Mouse (Mus musculus) spleen, adult 2 months (tissue): ENCODE measurements around the gene Drg1. TPM values are rescaled to one million over a fixed set of nuclear protein-coding genes. Genes with fewer than 3 reads are reported as not detected.

Source experiments
- DNase-seq, 2 experiments: peaks; one replicate each; pipeline versions ENCODE4 v3.0.0 to v3.0.0-alpha.2; 2012 to 2021; ENCODE audit warnings: low spot score in 2 of 2, low read depth in 1 of 2
- H3K27ac ChIP-seq: fragments of 200-500 bp; 2 replicates; pipeline ENCODE4 v1.5.1; 2012; ENCODE audit warnings: low read length, inconsistent platforms; ENCODE audit not compliant: insufficient read depth
- H3K27me3 ChIP-seq: fragments of 200-500 bp; 2 replicates; pipeline ENCODE4 v1.6.1; 2012; ENCODE audit warnings: mild to moderate bottlenecking, moderate library complexity, low read length, inconsistent platforms; ENCODE audit not compliant: control insufficient read depth, insufficient read depth
- H3K36me3 ChIP-seq: fragments of 200-500 bp; 2 replicates; pipeline ENCODE4 v1.6.1; 2012; ENCODE audit warnings: mild to moderate bottlenecking, low read length, inconsistent platforms; ENCODE audit not compliant: control insufficient read depth, insufficient read depth
- H3K4me1 ChIP-seq: fragments of 200-500 bp; 2 replicates; pipeline ENCODE4 v1.6.1; 2011; ENCODE audit warnings: inconsistent platforms; ENCODE audit not compliant: control insufficient read depth, insufficient read depth, insufficient read length
- H3K4me3 ChIP-seq: fragments of 200-500 bp; 2 replicates; pipeline ENCODE4 v1.5.1; 2011; ENCODE audit warnings: mild to moderate bottlenecking, inconsistent platforms; ENCODE audit not compliant: insufficient read depth, insufficient read length; ENCODE audit errors: extremely low read depth
- CTCF ChIP-seq: fragments of 200-500 bp; IDR thresholded peaks from 2 replicates; pipeline ENCODE4 v1.5.1; 2011; ENCODE audit warnings: mild to moderate bottlenecking, inconsistent platforms; ENCODE audit not compliant: insufficient read depth, insufficient read length, insufficient replicate concordance; ENCODE audit errors: extremely low read depth
- POLR2A ChIP-seq: fragments of 200-500 bp; IDR thresholded peaks from 2 replicates; pipeline ENCODE4 v1.6.1; 2011; ENCODE audit warnings: low read depth, low read length, inconsistent platforms
- WGBS: fragments of 180-500 bp; shearing (Covaris S2); methylation state at CpG from one replicate; pipeline ENCODE4 v1.1.7; 2018; 5-methylcytosine and 5-hydroxymethylcytosine counted together
- polyA plus RNA-seq: library from polyadenylated mRNA; depleted of rRNA; stranded (reverse); fragments of >200 nt; gene quantifications from 2 replicates; pipeline ENCODE4 v1.2.3, GENCODE M21; 2012

The Drg1 gene
- polyA plus RNA-seq, 1 experiment, result 11.1 TPM

DNA sequence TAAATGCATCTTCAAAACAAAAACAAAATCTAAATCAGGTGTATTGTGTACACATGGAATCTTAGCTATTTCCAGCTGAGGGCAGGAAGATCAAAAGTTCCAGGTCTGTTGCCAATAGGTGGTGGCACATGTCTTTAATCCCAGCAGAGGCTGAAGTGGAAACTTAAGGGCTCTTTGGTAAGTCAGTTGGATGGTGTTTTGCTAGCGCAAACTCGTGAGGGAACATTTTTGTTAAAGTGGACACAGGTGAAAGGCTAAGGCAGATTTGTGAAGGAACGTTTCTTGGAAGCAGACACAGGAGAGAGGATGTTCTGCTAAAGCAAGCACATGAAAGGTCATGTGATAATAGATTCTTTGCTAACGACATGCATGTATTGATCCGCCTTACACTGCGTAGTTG, 17.4 kb upstream of the Drg1 start:
- Histone ChIP-seq H3K4me3 (no peak overlapping the region), H3K27me3 (no peaks in the 10 kb centered on the region), H3K36me3 (no peaks in the 10 kb centered on the region), H3K4me1 (no peaks in the 10 kb centered on the region), H3K27ac (no peak overlapping the region)
- DNase-seq, result no peak
- no peak for TF ChIP-seq POLR2A
- no peak for TF ChIP-seq CTCF
- WGBS, result 94% methylated on average over 6 of the region's 6 CpGs

- WGBS, result 87% methylated on average over 6 of the region's 6 CpGs
- no peaks in the 10 kb centered on the region for H3K36me3 ChIP-seq
- H3K4me3 ChIP-seq, result no peak overlapping the region
- no peaks in the 10 kb centered on the region for H3K4me1 ChIP-seq
- no peak for TF ChIP-seq CTCF
- TF ChIP-seq POLR2A, result no peak
- no peak overlapping the region for H3K27ac ChIP-seq
- H3K27me3 ChIP-seq, result no peaks in the 10 kb centered on the region
- no peak for DNase-seq
These were observed 16.7 kb upstream of the Drg1 start for GRCm38 (mm10) chr11:3282887-3283286.

- Histone ChIP-seq H3K4me1 (no peaks in the 10 kb centered on the region), H3K4me3 (no peak overlapping the region), H3K36me3 (no peaks in the 10 kb centered on the region), H3K27ac (no peak overlapping the region), H3K27me3 (no peaks in the 10 kb centered on the region)
- TF ChIP-seq CTCF (no peak), POLR2A (no peak)
- no peak for DNase-seq
- WGBS, result 80% methylated on average over 2 of the region's 2 CpGs
These were observed 13.5 kb upstream of the Drg1 start for GRCm38 (mm10) chr11:3279729-3280128.

- no peak for TF ChIP-seq POLR2A
- TF ChIP-seq CTCF, result no peak
- 80% methylated on average over 5 of the region's 5 CpGs for WGBS
- Histone ChIP-seq H3K4me3 (no peak overlapping the region), H3K4me1 (no peaks in the 10 kb centered on the region), H3K27me3 (no peaks in the 10 kb centered on the region), H3K36me3 (no peaks in the 10 kb centered on the region), H3K27ac (no peak overlapping the region)
- no peak for DNase-seq
These were observed 12.1 kb upstream of the Drg1 start for GRCm38 (mm10) chr11:3278351-3278750.

GRCm38 (mm10) chr11:3269241-3269640, 3.0 kb upstream of the Drg1 start:
- Histone ChIP-seq H3K36me3 (no peaks in the 10 kb centered on the region), H3K4me1 (peaks cover 9% of the 10 kb centered on the region), H3K27me3 (no peaks in the 10 kb centered on the region), H3K4me3 (no peak overlapping the region), H3K27ac (no peak overlapping the region)
- 82% methylated on average over 4 of the region's 4 CpGs for WGBS
- no peak for DNase-seq
- TF ChIP-seq CTCF, result no peak
- TF ChIP-seq POLR2A, result no peak

GRCm38 (mm10) chr11:3267133-3267532, 918 bp upstream of the Drg1 start:
- Histone ChIP-seq H3K4me3 (no peak overlapping the region), H3K36me3 (peaks cover 8% of the 10 kb centered on the region; the same call in 1 of the 2 replicates), H3K27ac (no peak overlapping the region), H3K27me3 (no peaks in the 10 kb centered on the region), H3K4me1 (peaks cover 9% of the 10 kb centered on the region)
- 42% methylated on average over 7 of the region's 7 CpGs for WGBS
- DNase-seq, result no peak
- no peak for TF ChIP-seq CTCF
- TF ChIP-seq POLR2A, result no peak

DNA sequence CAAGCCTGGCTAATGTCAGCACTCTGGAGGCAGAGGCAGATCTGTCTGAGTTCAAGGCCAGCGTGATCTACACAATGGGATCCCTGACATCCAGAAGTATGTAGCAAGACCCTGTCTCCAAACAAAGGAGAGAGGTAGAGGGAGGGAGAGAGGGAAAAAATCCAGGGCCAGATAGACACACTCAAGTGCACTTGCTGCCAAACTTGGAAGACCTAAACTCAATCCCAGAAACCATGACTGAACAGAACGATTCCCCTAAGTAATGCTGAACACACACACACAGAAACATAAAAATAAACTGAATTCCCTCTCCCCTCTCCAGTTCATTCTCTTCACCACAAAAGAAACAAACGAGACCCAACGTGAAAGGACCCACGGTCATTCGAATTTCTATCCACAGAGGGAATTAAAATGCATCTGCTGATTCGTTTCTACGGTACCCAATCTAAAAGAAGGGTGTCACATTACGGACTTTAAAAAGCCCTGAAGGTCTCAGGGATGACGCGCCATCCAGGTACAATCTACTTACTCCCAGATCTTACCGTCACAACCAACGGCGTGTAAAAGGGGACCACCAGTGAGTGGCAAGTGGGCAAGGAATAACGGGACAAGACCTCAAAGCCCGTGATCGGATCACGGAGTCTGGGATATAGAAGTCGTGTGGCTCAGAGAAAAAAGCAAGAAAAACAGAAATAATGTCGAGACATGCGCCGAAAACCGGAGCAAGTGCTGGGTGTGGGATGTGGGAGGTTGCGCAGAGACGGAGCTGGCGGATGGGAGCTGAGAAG, 730 bp downstream of the Drg1 start:
- 3% methylated on average over 26 of the region's 26 CpGs for WGBS
- peak in 1 of 2 experiments; percentile 2 for DNase-seq
- no peak for TF ChIP-seq POLR2A
- TF ChIP-seq CTCF, result no peak

More for the DNA sequence above, 730 bp downstream of the Drg1 start:
- Histone ChIP-seq H3K27ac (peak overlapping the region; percentile 74; the same call in 1 of the 2 replicates), H3K4me3 (peak overlapping the region; percentile 85), H3K4me1 (peaks cover 9% of the 10 kb centered on the region), H3K27me3 (no peaks in the 10 kb centered on the region), H3K36me3 (peaks cover 14% of the 10 kb centered on the region)
